Mouse (Mus musculus): ENCODE measurements at regions not wholly inside any gene's neighbourhood (a gene's known extent, or its start where the extent isn't known, plus 50 kb on each side); places are given as distances from the start of the nearest gene placed in this dataset.

DNA sequence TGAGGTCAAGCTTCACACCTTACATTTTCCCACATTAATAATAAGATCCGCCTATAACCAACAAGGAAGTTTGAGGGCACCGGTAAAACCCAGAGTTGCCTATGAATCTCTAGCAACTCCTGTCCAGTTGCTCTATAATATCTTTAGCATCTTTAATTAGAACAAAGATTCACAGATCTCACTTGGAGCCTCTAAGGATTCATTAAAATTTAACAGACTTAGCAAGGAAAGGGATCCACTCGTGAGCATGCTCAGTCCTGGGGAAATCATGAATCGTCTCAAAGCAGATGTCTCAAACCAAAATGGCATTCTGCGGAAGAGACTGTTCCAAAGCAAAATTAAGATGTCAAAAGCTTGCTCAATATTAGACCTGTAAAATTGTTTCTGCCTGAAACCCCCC is 57.8 kb upstream of the Nt5e start:
- Histone ChIP-seq H3K4me1 (ENCODE audit: control insufficient read depth, insufficient read depth, low read length) (no peaks in the 10 kb centered on the region), H3K27ac (ENCODE audit: low read depth, low read length) (no peak overlapping the region), H3K36me3 (ENCODE audit: control insufficient read depth, insufficient read depth, low read length) (no peaks in the 10 kb centered on the region), H3K4me2 (ENCODE audit: low read depth) (no peak overlapping the region), H3K4me3 (ENCODE audit: low read depth, low read length) (no peak overlapping the region), H3K9ac (ENCODE audit: low read length) (no peak overlapping the region), H3K27me3 (ENCODE audit: control insufficient read depth, insufficient read depth, low read length) (no peaks in the 10 kb centered on the region), H3K9me3 (ENCODE audit: control insufficient read depth, low read length) (no peaks in the 10 kb centered on the region)
- no peak for DNase-seq (ENCODE audit: low spot score)
- 94% methylated on average over 5 of the region's 5 CpGs for WGBS
- no peak for ATAC-seq (ENCODE audit: insufficient read depth, low FRiP score, low TSS enrichment)

- no peak overlapping the region for H3K4me2 ChIP-seq (ENCODE audit: low read depth)
- H3K4me3 ChIP-seq (ENCODE audit: low read depth, low read length), result no peak overlapping the region
- no peaks in the 10 kb centered on the region for H3K36me3 ChIP-seq (ENCODE audit: control insufficient read depth, insufficient read depth, low read length)
- no peaks in the 10 kb centered on the region for H3K27me3 ChIP-seq (ENCODE audit: control insufficient read depth, insufficient read depth, low read length)
- WGBS, result 92% methylated on average over 1 of the region's 1 CpGs
- H3K4me1 ChIP-seq (ENCODE audit: control insufficient read depth, insufficient read depth, low read length), result no peaks in the 10 kb centered on the region
- no peaks in the 10 kb centered on the region for H3K9me3 ChIP-seq (ENCODE audit: control insufficient read depth, low read length)
- DNase-seq (ENCODE audit: low spot score) (no peak), ATAC-seq (ENCODE audit: insufficient read depth, low FRiP score, low TSS enrichment) (no peak)
- H3K27ac ChIP-seq (ENCODE audit: low read depth, low read length), result no peak overlapping the region
- no peak overlapping the region for H3K9ac ChIP-seq (ENCODE audit: low read length)
Observed at GRCm38 (mm10) chr9:88270836-88271235, 56.2 kb upstream of the Nt5e start.

DNA sequence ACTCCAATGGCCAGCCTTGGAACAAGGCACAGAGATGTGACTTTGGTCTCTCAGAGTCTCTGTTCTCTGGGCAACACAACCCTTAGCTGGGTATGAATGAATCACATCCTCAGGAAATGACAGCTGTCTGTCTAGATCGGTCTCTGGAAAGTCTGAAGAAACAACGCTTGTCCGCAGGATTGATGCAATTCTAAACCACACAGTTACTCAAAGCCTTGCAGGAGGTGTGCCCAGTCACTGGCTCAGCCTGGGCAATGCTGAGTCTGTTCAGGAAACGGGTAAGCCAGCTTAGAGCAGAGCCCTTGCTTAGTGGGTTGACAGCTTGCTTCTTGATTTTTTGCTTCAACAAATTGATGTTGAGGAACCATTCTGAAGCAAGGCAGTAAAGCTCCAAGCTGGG is 53.7 kb upstream of the Nt5e start:
- ATAC-seq (ENCODE audit: insufficient read depth, low FRiP score, low TSS enrichment), result no peak
- Histone ChIP-seq H3K9ac (ENCODE audit: low read length) (no peak overlapping the region), H3K27ac (ENCODE audit: low read depth, low read length) (no peak overlapping the region), H3K4me1 (ENCODE audit: control insufficient read depth, insufficient read depth, low read length) (no peaks in the 10 kb centered on the region), H3K36me3 (ENCODE audit: control insufficient read depth, insufficient read depth, low read length) (no peaks in the 10 kb centered on the region), H3K27me3 (ENCODE audit: control insufficient read depth, insufficient read depth, low read length) (no peaks in the 10 kb centered on the region), H3K4me3 (ENCODE audit: low read depth, low read length) (no peak overlapping the region), H3K4me2 (ENCODE audit: low read depth) (no peak overlapping the region), H3K9me3 (ENCODE audit: control insufficient read depth, low read length) (no peaks in the 10 kb centered on the region)
- WGBS, result 91% methylated on average over 4 of the region's 4 CpGs
- DNase-seq (ENCODE audit: low spot score), result no peak

GRCm38 (mm10) chr9:88274040-88274439 is 53.0 kb upstream of the Nt5e start:
- no peak overlapping the region for H3K27ac ChIP-seq (ENCODE audit: low read depth, low read length)
- H3K4me3 ChIP-seq (ENCODE audit: low read depth, low read length), result no peak overlapping the region
- DNase-seq (ENCODE audit: low spot score), result no peak
- no peaks in the 10 kb centered on the region for H3K4me1 ChIP-seq (ENCODE audit: control insufficient read depth, insufficient read depth, low read length)
- ATAC-seq (ENCODE audit: insufficient read depth, low FRiP score, low TSS enrichment), result no peak
- no peak overlapping the region for H3K4me2 ChIP-seq (ENCODE audit: low read depth)
- H3K27me3 ChIP-seq (ENCODE audit: control insufficient read depth, insufficient read depth, low read length), result no peaks in the 10 kb centered on the region
- H3K9ac ChIP-seq (ENCODE audit: low read length), result no peak overlapping the region
- no peaks in the 10 kb centered on the region for H3K36me3 ChIP-seq (ENCODE audit: control insufficient read depth, insufficient read depth, low read length)
- no peaks in the 10 kb centered on the region for H3K9me3 ChIP-seq (ENCODE audit: control insufficient read depth, low read length)

- no peaks in the 10 kb centered on the region for H3K4me1 ChIP-seq (ENCODE audit: control insufficient read depth, insufficient read depth, low read length)
- H3K9me3 ChIP-seq (ENCODE audit: control insufficient read depth, low read length), result no peaks in the 10 kb centered on the region
- WGBS, result 86% methylated on average over 3 of the region's 3 CpGs
- H3K27me3 ChIP-seq (ENCODE audit: control insufficient read depth, insufficient read depth, low read length), result no peaks in the 10 kb centered on the region
- ATAC-seq (ENCODE audit: insufficient read depth, low FRiP score, low TSS enrichment) (no peak), DNase-seq (ENCODE audit: low spot score) (no peak)
- no peak overlapping the region for H3K9ac ChIP-seq (ENCODE audit: low read length)
- H3K36me3 ChIP-seq (ENCODE audit: control insufficient read depth, insufficient read depth, low read length), result no peaks in the 10 kb centered on the region
- no peak overlapping the region for H3K4me3 ChIP-seq (ENCODE audit: low read depth, low read length)
- no peak overlapping the region for H3K27ac ChIP-seq (ENCODE audit: low read depth, low read length)
- no peak overlapping the region for H3K4me2 ChIP-seq (ENCODE audit: low read depth)
Observed at GRCm38 (mm10) chr9:88274681-88275336, 52.2 kb upstream of the Nt5e start.

- H3K4me3 ChIP-seq (ENCODE audit: low read depth, low read length), result no peak overlapping the region
- H3K4me2 ChIP-seq (ENCODE audit: low read depth), result no peak overlapping the region
- WGBS, result 85% methylated on average over 3 of the region's 3 CpGs
- no peaks in the 10 kb centered on the region for H3K9me3 ChIP-seq (ENCODE audit: control insufficient read depth, low read length)
- H3K4me1 ChIP-seq (ENCODE audit: control insufficient read depth, insufficient read depth, low read length), result no peaks in the 10 kb centered on the region
- H3K27me3 ChIP-seq (ENCODE audit: control insufficient read depth, insufficient read depth, low read length), result no peaks in the 10 kb centered on the region
- ATAC-seq (ENCODE audit: insufficient read depth, low FRiP score, low TSS enrichment), result no peak
- no peak overlapping the region for H3K27ac ChIP-seq (ENCODE audit: low read depth, low read length)
- no peak for DNase-seq (ENCODE audit: low spot score)
- no peak overlapping the region for H3K9ac ChIP-seq (ENCODE audit: low read length)
- H3K36me3 ChIP-seq (ENCODE audit: control insufficient read depth, insufficient read depth, low read length), result no peaks in the 10 kb centered on the region
Observed at GRCm38 (mm10) chr9:88276023-88276568, 50.9 kb upstream of the Nt5e start.

DNA sequence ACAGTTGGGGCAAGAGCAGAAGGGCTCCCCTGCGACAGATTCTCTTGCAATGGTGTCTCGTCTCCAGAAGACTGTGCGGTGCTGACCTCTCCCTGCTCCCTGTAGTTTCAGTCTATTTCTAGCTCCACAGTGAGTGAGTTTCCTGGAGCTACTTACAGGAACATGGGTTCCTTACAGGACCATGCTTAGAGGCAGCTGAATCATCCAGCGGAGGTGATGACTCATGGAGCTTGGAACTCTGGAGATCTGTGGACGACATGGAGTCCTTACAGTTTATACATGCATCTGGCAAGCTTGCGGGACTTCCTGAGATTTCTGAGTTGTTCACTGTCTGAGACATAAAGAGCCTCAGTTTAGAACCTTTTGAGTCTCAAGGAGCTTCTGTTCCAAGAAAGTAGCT is 50.0 kb upstream of the Nt5e start:
- 92% methylated on average over 6 of the region's 6 CpGs for WGBS
- Histone ChIP-seq H3K9me3 (ENCODE audit: control insufficient read depth, low read length) (no peaks in the 10 kb centered on the region), H3K4me2 (ENCODE audit: low read depth) (no peak overlapping the region), H3K27me3 (ENCODE audit: control insufficient read depth, insufficient read depth, low read length) (no peaks in the 10 kb centered on the region), H3K4me3 (ENCODE audit: low read depth, low read length) (no peak overlapping the region), H3K4me1 (ENCODE audit: control insufficient read depth, insufficient read depth, low read length) (no peaks in the 10 kb centered on the region), H3K27ac (ENCODE audit: low read depth, low read length) (no peak overlapping the region), H3K9ac (ENCODE audit: low read length) (no peak overlapping the region), H3K36me3 (ENCODE audit: control insufficient read depth, insufficient read depth, low read length) (no peaks in the 10 kb centered on the region)
- DNase-seq (ENCODE audit: low spot score) (no peak), ATAC-seq (ENCODE audit: insufficient read depth, low FRiP score, low TSS enrichment) (no peak)

Measured in neural tube, embryonic 11.5 days (tissue).